Mouse (Mus musculus): ENCODE measurements around the gene Stra6.

The Stra6 gene

GRCm38 (mm10) chr9:58095977-58096376 is 32.4 kb downstream of the Stra6 start:
- DNase-seq (ENCODE audit: low spot score), result no peak

DNA sequence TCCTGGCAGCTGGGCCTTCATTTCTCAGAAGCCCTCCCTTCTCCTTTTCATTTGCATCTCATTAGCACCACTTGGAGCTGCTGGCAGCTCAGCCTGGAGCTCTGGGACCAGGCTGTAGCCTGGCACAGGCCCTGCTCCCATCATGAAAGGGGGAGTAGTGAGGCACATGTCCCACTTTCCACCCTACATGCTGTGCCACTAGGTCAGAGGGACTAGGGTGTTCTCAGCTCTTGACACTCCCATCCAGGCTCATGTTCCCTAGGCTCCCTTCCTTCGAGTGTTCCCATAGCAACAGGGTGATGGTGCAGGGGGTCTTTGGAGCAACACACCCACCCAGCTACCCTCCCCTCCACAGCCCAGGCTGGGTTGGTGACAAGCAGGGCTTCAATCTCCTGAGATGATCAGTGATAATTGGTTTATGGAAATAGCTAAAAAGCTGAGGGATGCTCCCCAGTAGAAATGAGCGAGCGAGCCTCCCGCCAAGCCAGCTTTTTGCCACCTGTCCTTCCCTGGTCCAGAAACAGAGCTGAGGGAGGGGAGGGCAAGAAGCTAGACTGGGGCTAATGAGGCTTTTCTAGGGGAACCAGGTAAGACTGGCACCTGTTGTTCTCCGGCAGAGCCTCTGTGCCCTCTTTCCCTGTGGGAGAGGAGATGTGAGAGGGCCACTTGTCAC is 33.2 kb downstream of the Stra6 start:
- no peak for DNase-seq (ENCODE audit: low spot score)

DNA sequence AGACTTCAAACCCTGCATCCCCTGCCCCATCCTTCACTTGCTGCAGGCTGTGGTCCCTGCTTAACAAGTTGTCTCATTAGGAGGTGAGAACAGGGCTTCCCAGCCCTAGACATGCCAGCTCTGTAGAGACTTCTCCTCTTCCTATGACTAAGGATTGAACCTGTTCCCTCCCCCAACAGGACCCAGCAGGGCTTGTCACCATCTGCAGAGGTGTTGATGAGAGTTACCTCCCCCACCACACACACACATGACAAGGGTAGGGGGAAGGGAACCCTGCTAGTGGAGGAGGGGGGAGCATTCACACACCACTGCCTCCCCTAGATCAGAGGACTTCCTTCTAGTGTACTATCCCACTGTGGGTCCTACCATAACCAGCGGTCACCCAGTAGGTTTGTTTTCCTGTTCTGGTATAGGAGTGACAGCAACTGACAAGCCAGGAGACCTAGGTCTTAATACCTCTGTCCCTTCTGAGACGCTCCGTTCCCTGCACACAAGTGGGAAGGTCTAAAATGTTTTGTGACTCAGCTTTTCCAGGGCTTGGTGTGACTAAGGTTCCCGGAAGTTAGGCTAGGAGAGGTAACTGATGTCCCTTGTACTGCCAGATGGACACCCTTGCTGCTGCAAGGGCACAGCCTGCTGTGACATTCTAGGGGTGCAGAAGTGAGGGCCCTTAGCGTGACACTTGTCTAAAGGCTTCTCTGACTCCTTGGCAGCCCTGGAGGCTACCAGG is 36.4 kb downstream of the Stra6 start:
- no peak for DNase-seq (ENCODE audit: low spot score)

GRCm38 (mm10) chr9:58102013-58102412 is 38.4 kb downstream of the Stra6 start:
- DNase-seq (ENCODE audit: low spot score), result no peak

GRCm38 (mm10) chr9:58103647-58104046 is 40.1 kb downstream of the Stra6 start:
- no peak for DNase-seq (ENCODE audit: low spot score)

- no peak for DNase-seq (ENCODE audit: low spot score)
Observed at GRCm38 (mm10) chr9:58105595-58106169, 42.1 kb downstream of the Stra6 start.

DNA sequence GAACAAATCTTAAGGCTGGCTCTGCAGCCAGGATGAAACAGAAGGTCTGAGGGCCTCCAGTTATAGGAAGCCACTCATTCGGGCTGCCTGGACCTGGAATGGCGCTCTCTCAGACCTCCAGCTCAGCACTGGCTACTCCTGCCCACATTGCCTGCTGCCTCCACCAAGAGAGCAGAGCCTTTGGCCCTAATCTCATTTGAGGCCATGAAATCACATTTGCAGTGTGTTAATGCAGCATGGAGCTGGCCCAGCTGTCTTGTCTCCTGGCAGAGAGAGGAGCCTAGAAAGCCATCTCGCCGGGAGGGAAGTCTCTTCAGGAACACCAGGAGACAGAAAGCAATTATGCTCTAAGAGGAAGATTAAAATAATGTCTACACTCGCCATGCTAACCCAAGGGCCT is 43.9 kb downstream of the Stra6 start:
- DNase-seq (ENCODE audit: low spot score), result no peak

DNA sequence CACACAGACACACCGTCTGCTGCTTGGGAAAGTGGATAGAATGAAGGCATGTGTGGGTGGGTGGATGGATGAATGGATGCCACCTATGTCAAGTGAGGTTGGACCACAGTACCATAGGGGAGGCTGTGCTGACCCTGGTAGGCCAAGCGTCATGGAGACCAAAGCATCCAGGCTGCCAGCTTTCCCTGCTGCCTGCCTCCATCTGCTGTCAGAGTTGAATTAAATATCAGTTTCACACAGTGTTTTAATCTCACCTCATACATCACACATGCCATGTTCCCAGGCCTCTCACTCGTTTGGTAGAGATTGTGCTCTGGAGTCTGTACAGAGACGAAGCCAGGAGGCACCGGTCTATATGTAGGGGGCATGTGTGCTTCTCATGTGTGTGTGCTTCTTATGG is 47.2 kb downstream of the Stra6 start:
- DNase-seq (ENCODE audit: low spot score), result no peak

DNA sequence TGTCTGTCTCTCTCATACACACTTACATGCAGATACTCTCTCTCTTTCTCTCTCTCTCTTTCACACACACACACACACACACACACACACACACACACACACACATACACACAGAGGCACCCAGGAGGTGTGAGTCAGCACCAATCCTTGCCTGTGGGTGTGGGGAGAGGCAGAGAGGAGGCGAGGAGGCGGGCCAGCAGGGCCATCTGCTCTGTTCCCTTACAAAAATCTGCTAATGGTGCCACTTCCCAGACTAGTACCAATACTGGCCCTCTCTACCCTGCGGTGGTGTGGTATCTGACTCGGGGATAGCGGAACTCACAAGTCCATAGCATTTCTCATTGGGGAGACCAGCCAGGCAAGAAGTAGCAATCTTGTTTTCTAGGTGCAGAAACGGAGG is 47.8 kb downstream of the Stra6 start:
- DNase-seq (ENCODE audit: low spot score), result no peak

DNA sequence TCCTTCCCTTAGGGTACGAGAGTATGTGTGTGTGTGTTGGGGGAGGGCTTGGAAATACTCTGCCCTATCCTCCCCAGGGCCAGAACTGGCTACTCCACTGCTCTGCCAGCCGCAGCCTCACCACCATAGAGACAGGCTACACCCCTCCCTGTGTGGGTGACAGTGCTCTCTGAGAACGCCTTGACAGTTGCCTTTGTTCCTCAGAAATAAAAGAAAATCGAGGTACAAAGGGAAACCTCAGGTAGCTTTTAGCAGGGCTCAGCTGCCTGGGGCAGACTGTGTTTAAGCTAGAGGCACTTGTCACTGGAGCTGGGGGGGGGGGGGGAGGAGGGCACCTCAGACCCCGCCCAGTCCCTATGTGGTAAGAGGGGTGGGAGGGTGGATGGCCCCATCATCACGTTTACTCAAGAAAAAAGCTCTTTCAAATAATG is 48.7 kb downstream of the Stra6 start:
- no peak for DNase-seq (ENCODE audit: low spot score)

GRCm38 (mm10) chr9:58112866-58113278 is 49.3 kb downstream of the Stra6 start:
- DNase-seq (ENCODE audit: low spot score), result no peak

DNA sequence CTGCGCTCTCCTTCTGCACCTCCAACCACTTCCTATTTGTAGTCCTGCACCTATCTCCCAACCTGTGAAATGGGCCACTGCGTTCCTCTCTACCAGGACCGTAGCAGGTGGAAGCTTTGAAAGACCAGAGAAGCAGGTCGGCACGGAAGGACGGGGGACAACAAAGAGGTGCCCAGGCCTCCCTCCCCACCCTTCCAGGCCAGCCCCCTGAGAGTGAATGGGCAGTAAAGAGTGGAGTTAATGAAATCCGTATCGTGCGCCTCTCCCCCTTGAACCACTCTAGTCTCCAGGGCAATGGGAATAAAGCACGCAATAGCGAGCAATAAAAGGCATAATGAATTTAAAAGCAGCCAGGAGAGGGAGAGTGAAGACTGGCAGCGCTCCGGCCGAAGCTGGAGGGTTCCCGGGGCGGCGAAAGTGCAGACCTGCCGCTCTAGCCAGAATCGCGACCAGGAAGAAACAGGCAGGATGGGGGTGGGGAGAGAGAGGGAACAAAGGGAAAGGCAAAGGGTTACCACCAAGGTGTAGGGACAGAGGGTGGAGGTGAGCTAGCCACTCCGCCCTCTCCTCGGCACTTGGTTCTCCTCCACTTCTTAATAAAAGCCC is 49.8 kb downstream of the Stra6 start:
- no peak for DNase-seq (ENCODE audit: low spot score)

DNA sequence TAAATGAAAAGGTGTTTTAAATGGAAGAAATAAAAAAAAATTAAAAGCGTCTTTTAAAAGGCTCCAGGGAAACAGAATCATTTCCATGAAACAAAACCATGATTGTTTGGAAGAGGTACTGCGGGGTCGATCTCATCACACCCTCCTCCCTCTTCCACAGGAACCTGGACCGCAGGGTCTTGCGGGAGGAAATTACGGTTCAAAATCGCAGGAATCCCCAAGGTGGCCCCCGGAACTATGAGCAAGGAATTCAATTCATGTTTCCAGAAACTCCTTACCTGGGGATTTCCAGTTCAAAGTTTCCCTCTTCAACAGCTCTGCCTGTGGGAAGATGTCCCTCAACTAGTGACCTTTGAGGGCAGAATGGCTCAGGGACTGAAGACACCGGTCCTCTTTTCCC is 50.4 kb downstream of the Stra6 start:
- DNase-seq (ENCODE audit: low spot score), result no peak

DNA sequence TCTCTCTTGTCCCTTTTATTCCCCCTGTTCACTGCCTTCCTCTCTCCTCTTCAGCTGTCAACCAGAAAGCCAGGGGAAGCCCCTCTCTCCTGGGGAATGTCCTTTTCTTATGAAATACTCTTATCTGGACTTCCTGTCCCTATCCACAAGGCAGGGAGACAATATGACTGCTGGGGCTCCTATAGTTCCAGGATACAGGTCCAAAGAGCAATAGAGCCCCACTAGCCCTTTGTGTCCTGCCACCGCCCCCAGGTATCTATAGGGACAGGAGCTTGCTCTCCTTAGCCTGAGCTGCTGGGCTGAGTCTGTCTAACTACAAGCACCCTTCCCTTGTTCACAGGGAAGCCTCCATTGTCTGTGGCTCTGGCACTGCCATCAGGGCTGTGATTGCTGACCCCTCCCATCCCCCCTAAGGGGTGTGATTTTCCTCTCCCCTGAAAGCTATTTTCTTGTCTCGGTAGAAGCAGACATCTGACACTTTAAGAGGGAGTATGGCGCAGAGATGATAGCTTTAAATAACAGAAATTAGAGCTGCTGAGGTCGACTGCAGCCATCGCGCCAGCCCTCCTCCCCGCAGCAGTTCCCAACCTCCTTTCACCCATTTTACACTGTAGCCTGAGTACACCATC is 51.8 kb downstream of the Stra6 start:
- DNase-seq (ENCODE audit: low spot score), result no peak

- no peak for DNase-seq (ENCODE audit: low spot score)
Observed at GRCm38 (mm10) chr9:58116024-58116651, 52.5 kb downstream of the Stra6 start.

DNA sequence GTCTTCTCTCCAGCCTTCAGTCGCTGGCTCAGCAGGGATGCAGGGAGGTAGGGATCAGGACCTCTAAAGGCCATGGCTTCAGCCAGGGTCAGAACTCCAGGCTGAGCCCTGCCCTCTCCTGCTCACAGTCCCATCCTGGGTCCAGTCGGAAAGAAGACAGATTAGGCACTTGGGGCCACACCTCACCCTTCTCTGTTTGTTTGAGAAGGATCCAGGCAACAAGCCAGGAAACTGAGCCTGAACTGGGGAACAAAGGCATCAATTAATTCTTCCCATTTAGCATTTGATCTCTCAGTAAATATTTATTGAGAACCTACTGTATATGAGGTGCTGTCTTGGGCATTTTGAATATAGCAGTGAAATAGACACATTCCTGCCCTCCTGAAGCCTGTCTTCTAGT is 55.1 kb downstream of the Stra6 start, which contains the start of gene Ccdc33:
Gene Ccdc33, minus strand, starts transcription at position 153 of the 400 bp plus-strand sequence.
- no peak for DNase-seq (ENCODE audit: low spot score)

DNA sequence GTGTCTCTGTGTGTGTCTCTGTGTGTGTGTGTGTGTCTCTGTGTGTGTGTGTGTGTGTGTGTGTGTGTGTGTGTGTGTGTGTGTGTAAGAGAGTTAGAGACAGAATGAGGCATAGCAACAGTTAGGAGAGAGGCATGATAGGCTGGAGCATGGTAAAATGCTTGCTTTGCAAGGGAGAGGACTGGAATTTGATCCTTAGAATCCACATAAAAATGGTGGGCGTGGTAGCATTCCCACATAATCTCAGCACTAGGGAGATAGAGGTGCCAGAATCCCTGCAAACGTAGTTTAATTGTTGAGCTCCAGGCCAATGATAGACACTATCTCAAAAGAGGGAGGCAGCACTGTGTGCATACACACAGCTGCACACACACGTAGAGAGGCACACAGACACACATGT is 61.5 kb downstream of the Stra6 start:
- DNase-seq (ENCODE audit: low spot score), result no peak

- no peak for DNase-seq (ENCODE audit: low spot score)
Observed at GRCm38 (mm10) chr9:58125811-58126210, 62.2 kb downstream of the Stra6 start.

- no peak for DNase-seq (ENCODE audit: low spot score)
Observed at GRCm38 (mm10) chr9:58128926-58129413, 65.4 kb downstream of the Stra6 start.

DNA sequence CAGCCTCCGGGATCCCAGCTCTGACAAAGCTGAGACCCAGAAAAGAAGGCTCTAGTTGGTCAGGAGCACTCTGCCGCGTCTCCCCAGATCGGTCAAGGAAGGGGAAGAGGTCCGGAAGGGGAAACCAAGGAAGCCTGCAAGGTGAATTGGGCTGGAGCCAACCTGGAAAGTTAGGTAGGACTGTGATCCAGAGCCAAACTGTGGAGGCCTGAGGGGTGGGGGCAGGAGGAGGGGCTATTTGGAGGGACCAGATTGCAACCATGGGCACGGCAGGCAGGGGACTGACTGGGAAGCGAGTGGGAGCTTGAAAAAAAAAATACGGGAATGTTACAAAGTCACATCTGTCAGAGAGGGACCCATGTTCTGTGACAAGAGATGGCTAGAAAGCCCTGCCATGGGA is 65.9 kb downstream of the Stra6 start:
- no peak for DNase-seq (ENCODE audit: low spot score)

DNA sequence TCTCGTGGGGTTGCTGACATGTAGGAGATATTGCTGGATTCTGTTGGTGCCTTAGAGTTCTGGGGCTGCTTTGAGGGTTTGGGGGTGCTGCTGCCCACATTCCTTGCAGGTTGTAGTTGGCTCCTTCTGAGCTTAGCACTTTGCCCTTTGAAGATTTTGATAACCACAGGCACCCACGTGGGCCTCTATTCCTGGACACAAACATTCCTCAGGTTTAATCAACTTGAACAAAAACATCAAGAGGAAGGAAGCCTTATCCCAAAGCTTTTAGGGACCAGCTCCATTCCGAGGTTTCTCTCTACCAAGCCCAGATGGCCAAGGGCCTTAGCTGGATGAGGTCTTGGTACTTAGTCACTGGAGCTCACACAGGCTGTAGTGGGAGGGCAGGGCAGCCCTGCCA is 67.3 kb downstream of the Stra6 start:
- DNase-seq (ENCODE audit: low spot score), result no peak

GRCm38 (mm10) chr9:58131735-58132134 is 68.1 kb downstream of the Stra6 start:
- DNase-seq (ENCODE audit: low spot score), result no peak

Data from ovary, postnatal 36 days (tissue).